Mouse (Mus musculus): Measurements from ENCODE around the gene Ccdc160. TPM values are rescaled to one million over a fixed set of nuclear protein-coding genes. Genes with fewer than 3 reads are reported as not detected.

The Ccdc160 gene
- polyA plus RNA-seq, 1 experiment: not detected

DNA sequence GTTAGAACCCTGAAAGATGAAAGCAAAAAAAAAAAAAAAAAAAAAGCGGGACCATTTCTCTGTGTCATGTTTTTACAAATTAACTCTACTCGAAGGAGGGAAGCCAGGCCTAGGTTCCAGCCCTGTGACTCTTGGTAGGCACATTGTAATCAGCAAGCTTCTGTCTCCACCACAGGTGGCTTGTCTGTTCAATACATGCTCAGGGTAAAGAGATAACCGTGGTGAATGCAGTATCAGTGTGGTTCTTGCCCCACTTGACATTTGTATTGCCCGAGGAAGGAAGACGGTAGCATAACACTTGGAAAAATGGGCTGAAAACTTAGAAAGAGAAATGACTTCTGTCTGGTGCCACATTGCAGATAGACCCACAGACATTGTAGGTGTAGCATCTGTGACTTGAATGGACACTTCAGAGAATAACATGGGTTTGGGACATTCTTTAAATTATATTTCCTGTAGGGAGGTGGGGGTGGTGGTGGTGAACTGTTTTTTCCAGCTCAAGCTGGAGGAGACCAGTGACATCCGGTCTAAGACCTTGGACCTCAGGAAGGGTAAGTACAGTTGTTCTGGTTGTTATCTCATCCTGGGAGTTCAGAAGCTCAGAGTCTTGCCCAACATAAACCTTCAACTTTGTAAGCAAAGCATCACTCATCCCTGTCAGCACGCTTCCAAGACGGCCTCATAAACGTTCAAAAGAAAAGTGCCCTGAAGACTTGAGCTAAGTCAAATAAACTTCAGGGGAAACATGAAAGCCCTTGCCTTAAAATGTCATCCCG, 1.1 kb downstream of the Ccdc160 start:
- no peak overlapping the region for H3K4me3 ChIP-seq (ENCODE audit: insufficient read depth, low read depth, low read length)
- H3K27ac ChIP-seq (replicated peaks; ENCODE audit: low read depth, low read length): no peak overlapping the region
- H3K4me1 ChIP-seq (ENCODE audit: control insufficient read depth, insufficient read depth, insufficient read length, low read length): no peaks in the 10 kb centered on the region

DNA sequence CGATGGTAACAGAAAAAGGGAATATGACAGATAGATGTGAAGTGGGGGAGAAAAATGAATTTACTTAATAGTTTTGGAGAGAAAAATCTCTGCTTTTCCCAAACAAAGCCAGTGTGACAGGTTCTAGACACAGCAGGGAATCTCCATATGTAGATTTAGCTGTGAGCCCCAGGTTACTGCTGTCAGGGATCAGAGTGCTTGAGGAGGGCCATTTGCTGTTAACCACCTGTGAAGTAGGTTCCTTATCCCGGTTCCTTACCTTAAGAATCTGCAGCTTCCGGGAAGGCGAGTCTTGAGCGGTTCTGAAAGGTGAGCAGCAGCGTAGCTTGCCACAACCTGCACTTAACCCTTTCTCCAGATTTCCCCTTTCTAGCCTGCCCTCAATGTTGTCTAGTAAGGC, 1.9 kb downstream of the Ccdc160 start:
- no peaks in the 10 kb centered on the region for H3K4me1 ChIP-seq (ENCODE audit: control insufficient read depth, insufficient read depth, insufficient read length, low read length)
- no peak overlapping the region for H3K27ac ChIP-seq (replicated peaks; ENCODE audit: low read depth, low read length)
- no peak overlapping the region for H3K4me3 ChIP-seq (ENCODE audit: insufficient read depth, low read depth, low read length)

DNA sequence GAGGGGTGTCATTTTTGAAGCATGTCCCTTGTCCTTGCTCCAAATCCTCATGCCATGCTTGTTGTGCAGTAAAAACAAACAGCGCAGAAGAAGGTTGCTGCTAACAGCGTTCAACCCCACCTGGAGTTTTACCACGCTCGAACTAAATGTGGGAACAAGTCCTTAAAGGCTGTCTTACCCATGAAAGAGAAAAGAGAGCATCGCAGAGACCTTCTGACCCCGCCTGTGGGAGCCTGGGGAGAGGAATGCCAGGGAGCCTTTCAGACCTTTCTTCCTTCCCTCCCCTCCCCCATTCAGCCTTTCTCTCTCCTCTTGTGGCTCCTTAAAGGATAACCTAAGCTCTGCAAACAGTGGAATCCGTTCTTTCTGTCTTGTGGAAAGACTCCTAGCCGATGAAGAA, 4.8 kb downstream of the Ccdc160 start:
- no peak overlapping the region for H3K27ac ChIP-seq (replicated peaks; ENCODE audit: low read depth, low read length)

DNA sequence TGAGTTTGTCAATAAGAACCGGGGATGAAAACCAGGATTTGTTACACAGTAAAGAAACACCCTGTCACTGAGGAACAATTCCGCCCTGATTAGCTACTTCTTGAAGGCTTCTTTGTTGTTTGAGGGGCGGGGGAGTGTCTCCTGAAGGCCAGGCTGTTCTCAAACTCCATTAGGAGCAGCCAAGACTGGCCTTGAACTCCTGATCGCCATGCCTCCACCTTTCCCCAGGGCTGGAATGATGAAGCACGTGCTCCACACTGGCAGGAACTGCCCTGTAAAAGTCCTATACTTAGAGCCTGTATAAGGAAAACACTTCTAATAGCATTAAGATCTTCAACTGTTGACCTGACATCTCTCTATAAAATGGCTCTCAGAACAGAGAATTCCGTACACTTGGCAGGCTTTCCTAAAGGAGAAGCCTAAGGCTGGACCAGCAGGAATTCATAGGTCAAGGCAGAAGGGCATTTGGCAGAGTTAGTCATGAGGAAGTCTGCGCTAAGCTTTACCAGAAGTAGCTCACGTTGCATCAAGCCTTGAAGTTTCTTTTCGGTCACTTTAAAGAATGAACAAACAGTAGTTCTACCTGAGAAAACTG, 6.1 kb downstream of the Ccdc160 start:
- Histone ChIP-seq H3K27ac (replicated peaks; ENCODE audit: low read depth, low read length) (no peak overlapping the region), H3K4me1 (ENCODE audit: control insufficient read depth, insufficient read depth, insufficient read length, low read length) (no peaks in the 10 kb centered on the region), H3K4me3 (ENCODE audit: insufficient read depth, low read depth, low read length) (no peak overlapping the region)

More for the DNA sequence above, 4.8 kb downstream of the Ccdc160 start:
- H3K4me1 ChIP-seq (ENCODE audit: control insufficient read depth, insufficient read depth, insufficient read length, low read length): no peaks in the 10 kb centered on the region
- no peak overlapping the region for H3K4me3 ChIP-seq (ENCODE audit: insufficient read depth, low read depth, low read length)

DNA sequence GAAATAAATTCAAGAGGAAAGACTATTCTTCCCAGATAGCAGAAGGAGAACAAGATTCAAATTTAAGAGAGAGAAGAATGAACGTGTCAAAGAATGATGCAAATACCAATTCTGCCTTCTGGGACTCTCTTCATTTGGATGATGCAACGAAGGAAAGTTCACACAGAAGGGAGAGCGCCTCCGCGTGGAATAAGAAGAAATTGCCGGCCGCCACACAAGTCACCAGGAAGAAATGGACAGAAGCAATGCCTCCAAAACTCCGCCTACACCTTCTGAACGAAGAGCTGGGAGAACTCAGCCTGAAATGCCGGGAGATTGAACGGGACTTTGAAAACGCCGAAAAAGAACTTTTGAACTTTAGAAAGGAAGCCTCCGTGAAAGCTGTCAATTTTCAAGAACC, 7.3 kb downstream of the Ccdc160 start:
- Histone ChIP-seq H3K4me3 (ENCODE audit: insufficient read depth, low read depth, low read length) (no peak overlapping the region), H3K27ac (replicated peaks; ENCODE audit: low read depth, low read length) (no peak overlapping the region), H3K4me1 (ENCODE audit: control insufficient read depth, insufficient read depth, insufficient read length, low read length) (no peaks in the 10 kb centered on the region)

DNA sequence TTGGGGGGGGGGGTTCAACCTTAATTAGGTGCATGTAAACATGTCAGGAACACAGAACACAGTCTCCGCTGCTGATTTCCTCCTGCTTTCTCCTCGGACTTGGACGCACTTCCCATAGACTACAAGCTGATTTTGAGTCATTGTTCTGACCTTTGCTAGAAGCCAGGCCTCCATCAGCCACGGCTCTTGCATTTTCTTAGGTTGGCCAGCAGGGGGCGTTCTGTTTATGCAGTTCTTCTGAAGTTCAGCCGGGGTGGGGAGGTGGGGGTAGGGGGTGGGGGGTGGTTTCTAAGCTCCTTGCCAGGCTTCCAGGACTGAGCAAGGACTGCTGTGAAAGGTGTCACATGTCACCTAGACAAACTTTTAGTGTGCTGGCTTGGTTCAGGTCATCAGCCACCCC, 8.6 kb downstream of the Ccdc160 start:
- Histone ChIP-seq H3K27ac (replicated peaks; ENCODE audit: low read depth, low read length) (no peak overlapping the region), H3K4me3 (ENCODE audit: insufficient read depth, low read depth, low read length) (no peak overlapping the region), H3K4me1 (ENCODE audit: control insufficient read depth, insufficient read depth, insufficient read length, low read length) (no peaks in the 10 kb centered on the region)

DNA sequence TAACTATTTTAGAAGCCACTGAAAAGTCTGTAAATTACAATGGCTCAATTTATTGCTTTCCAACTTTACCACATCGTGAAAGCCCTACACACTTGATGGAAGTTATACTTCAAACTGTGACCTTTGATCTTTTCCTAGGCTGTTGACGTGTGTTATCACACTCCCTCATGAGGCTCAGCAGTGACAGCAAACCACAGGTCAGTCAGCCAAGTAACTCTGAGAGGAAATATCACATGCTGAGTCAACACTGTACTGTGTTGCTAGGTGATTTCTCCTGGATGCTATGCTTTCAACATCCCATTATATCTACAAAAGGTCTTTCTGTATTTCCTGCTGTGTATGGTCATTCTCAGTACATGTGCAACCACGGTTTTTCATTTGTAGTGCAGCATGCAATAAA, 28.3 kb downstream of the Ccdc160 start:
- no peak overlapping the region for H3K4me3 ChIP-seq (ENCODE audit: insufficient read depth, low read depth, low read length)
- no peaks in the 10 kb centered on the region for H3K4me1 ChIP-seq (ENCODE audit: control insufficient read depth, insufficient read depth, insufficient read length, low read length)
- H3K27ac ChIP-seq (replicated peaks; ENCODE audit: low read depth, low read length): no peak overlapping the region

Other genes starting within 250 kb of the Ccdc160 start
- gene Gpc3, start 177.2 kb upstream of the Ccdc160 start, polyA plus RNA-seq (2012; ENCODE audit: insufficient read depth, insufficient read length, missing spikeins): 8.0 and 9.6 TPM in 2 replicates
- gene Phf6, start 121.1 kb downstream of the Ccdc160 start, polyA plus RNA-seq (2012; ENCODE audit: insufficient read depth, insufficient read length, missing spikeins): 6.5 and 6.8 TPM in 2 replicates
- 79.8 and 93.6 TPM in 2 replicates for gene Hprt, start 196.9 kb downstream of the Ccdc160 start, polyA plus RNA-seq (2012; ENCODE audit: insufficient read depth, insufficient read length, missing spikeins)

Measured in brown adipose tissue, adult 24 weeks (tissue).